Mouse (Mus musculus) hindbrain, embryonic 15.5 days (tissue): Measurements from ENCODE around the gene 4930453N24Rik. TPM values are rescaled to one million over a fixed set of nuclear protein-coding genes. Genes with fewer than 3 reads are reported as not detected.

Source experiments
- ATAC-seq: fragments of 200-750 bp; cut with Nextera tagmentation; 2 replicates; pipeline ENCODE4 v1.8.0; 2017; ENCODE audit warnings: low read depth, moderate number of reproducible peaks, moderate TSS enrichment; ENCODE audit not compliant: low FRiP score
- H3K27ac ChIP-seq: fragments of 300-500 bp; sonication (generic); replicated peaks from 2 replicates; pipeline ENCODE4 v1.5.1; 2015; ENCODE audit warnings: mild to moderate bottlenecking, inconsistent platforms
- H3K27me3 ChIP-seq: fragments of 300-500 bp; sonication (generic); 2 replicates; pipeline ENCODE4 v1.6.1; 2015; ENCODE audit warnings: control low read depth, inconsistent platforms
- H3K36me3 ChIP-seq: fragments of 300-500 bp; sonication (generic); 2 replicates; pipeline ENCODE4 v1.6.1; 2015; ENCODE audit warnings: control low read depth, inconsistent platforms
- H3K4me1 ChIP-seq: fragments of 300-500 bp; sonication (generic); replicated peaks from 2 replicates; pipeline ENCODE4 v1.6.1; 2015; ENCODE audit warnings: control low read depth, inconsistent platforms
- H3K4me2 ChIP-seq: fragments of 300-500 bp; sonication (generic); 2 replicates; pipeline ENCODE4 v1.6.1; 2015; ENCODE audit warnings: moderate library complexity, mild to moderate bottlenecking, inconsistent platforms
- H3K4me3 ChIP-seq: fragments of 300-500 bp; sonication (generic); 2 replicates; pipeline ENCODE4 v1.5.1; 2015; ENCODE audit warnings: mild to moderate bottlenecking, inconsistent platforms
- H3K9ac ChIP-seq: fragments of 300-500 bp; sonication (generic); 2 replicates; pipeline ENCODE4 v1.6.1; 2015; ENCODE audit warnings: inconsistent platforms
- H3K9me3 ChIP-seq: fragments of 300-500 bp; sonication (generic); 2 replicates; pipeline ENCODE4 v1.6.1; 2016; ENCODE audit warnings: control low read depth, inconsistent platforms
- WGBS: fragments of 180-500 bp; shearing (Covaris S2); methylation state at CpG from one replicate; pipeline ENCODE4 v1.1.7; 2015; 5-methylcytosine and 5-hydroxymethylcytosine counted together
- polyA plus RNA-seq: library from polyadenylated mRNA; unstranded; fragments of >200 nt; fragmentation: Nextera tagmentation; extraction: Ambion mirVana; gene quantifications from 2 replicates; pipeline ENCODE4 v1.2.1, GENCODE M21; 2015

The 4930453N24Rik gene
- polyA plus RNA-seq, 1 experiment from 2014 or later: 17.0 TPM

DNA sequence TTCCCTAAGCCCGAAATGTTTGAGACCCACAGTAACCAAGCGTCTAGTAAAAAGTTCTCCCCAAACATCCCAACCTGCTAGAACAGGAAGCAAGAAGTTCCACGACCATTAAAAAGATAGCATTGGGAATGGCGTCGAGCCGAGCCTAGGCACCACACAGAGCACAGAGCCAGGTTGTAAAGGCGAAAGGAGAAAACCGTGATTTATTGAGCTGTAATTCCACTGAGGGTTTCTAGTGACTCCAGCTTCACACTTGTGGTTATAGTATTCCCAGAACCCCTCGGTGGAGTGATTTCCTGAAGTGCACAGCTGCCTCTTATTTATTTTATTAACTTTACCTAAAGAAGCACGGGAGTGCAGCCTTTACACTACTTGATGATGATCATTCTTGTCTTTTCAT, 53.1 kb downstream of the 4930453N24Rik start:
- no peaks in the 10 kb centered on the region for H3K36me3 ChIP-seq
- H3K9ac ChIP-seq: no peak overlapping the region
- no peaks in the 10 kb centered on the region for H3K4me1 ChIP-seq
- WGBS: 68% methylated on average over 10 of the region's 10 CpGs
- H3K4me2 ChIP-seq: no peak overlapping the region
- H3K9me3 ChIP-seq: no peaks in the 10 kb centered on the region
- no peak for ATAC-seq
- H3K27me3 ChIP-seq: no peaks in the 10 kb centered on the region
- no peak overlapping the region for H3K27ac ChIP-seq
- H3K4me3 ChIP-seq: no peak overlapping the region

DNA sequence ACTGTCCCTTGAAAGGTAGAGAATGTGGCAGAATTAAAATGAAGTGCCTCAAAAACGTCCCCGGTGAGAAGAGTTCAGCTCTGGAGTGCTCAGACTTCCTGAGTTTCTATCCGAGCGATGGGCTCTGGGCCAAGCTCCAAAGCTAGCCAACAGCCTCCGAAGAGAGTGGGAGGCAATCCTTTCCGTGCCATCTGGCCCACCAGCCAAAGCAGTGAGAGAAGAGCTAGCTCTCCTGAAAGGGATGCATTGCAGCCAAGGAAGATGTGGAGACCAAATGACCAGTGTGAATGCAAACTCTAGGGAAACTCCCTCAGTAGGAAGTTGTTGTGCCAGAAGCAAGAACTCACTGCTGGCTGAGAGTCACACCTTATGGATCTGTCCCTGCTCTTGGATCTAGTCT, 59.1 kb downstream of the 4930453N24Rik start:
- Histone ChIP-seq H3K9ac (no peak overlapping the region), H3K27ac (no peak overlapping the region), H3K4me1 (no peaks in the 10 kb centered on the region), H3K9me3 (no peaks in the 10 kb centered on the region), H3K36me3 (no peaks in the 10 kb centered on the region), H3K4me2 (no peak overlapping the region), H3K4me3 (no peak overlapping the region), H3K27me3 (no peaks in the 10 kb centered on the region)
- peak; percentile 51; the same call in 1 of the 2 replicates for ATAC-seq
- 61% methylated on average over 6 of the region's 6 CpGs for WGBS

Other genes starting within 250 kb of the 4930453N24Rik start
- not detected in 2 replicates for gene Csnka2ip, start 168.8 kb downstream of the 4930453N24Rik start, polyA plus RNA-seq
- gene Zfp654, start 80.5 kb upstream of the 4930453N24Rik start, polyA plus RNA-seq: 5.1 and 6.1 TPM in 2 replicates
- 65.1 and 67.0 TPM in 2 replicates for gene Cggbp1, start 80.8 kb upstream of the 4930453N24Rik start, polyA plus RNA-seq